Comparison of ENCODE assay signal across 12 mouse cellular contexts in genomic region chr11:31362330-31362729, GRCm38 (mm10). TPM values are rescaled to one million over a fixed set of nuclear protein-coding genes. Genes with fewer than 3 reads are reported as not detected.
DNase-seq lines count a peak whose midpoint lies in the region; ATAC-seq and TF ChIP-seq lines count a peak whose summit lies in the region.
"Had no signal": no experiment of that assay in that cellular context is flagged by ENCODE, and none has a peak within 500 bp of the region (broad histone marks: within the 10 kb centered on the region; RNA-seq: fewer than 3 reads in every experiment).

No protein-coding gene starts in this region.

- no peak overlapping the region for H3K27ac ChIP-seq in limb, embryonic 14.5 days (replicated peaks; ENCODE audit: low read depth, low read length)
- H3K27ac ChIP-seq in forebrain, embryonic 14.5 days (ENCODE audit: low read depth, low read length): no peak overlapping the region
- H3K27ac ChIP-seq in thymus, adult 2 months (ENCODE audit: control insufficient read depth, insufficient read depth, low read length): no peak overlapping the region
- H3K27ac ChIP-seq: layer of hippocampus, adult 2 months; liver, embryonic 13.5 days had no signal

- WGBS in limb, embryonic 14.5 days: 67% methylated on average over 3 of the region's 3 CpGs
- 72% methylated on average over 3 of the region's 3 CpGs for WGBS in forebrain, embryonic 14.5 days
- 63% methylated on average over 3 of the region's 3 CpGs for whole genome bisulfite sequencing in thymus, adult 2 months

- H3K4me1 ChIP-seq in limb, embryonic 14.5 days (ENCODE audit: control insufficient read depth, insufficient read depth, low read length): no peaks in the 10 kb centered on the region
- H3K4me1 ChIP-seq in forebrain, embryonic 14.5 days (ENCODE audit: control insufficient read depth, insufficient read depth, low read length): no peaks in the 10 kb centered on the region
- H3K4me1 ChIP-seq in thymus, adult 2 months (replicated peaks; ENCODE audit: control insufficient read depth, insufficient read depth, low read length): no peaks in the 10 kb centered on the region
- H3K4me1 ChIP-seq: liver, embryonic 13.5 days had no signal

- DNase-seq in kidney, adult 18-20 months: peak; percentile 25
- DNase-seq in kidney, adult 11 months: no peak
- DNase-seq in MN1 (ENCODE audit: low spot score): peak; percentile 81
- DNase-seq in fibroblast of lung, adult 2 months (ENCODE audit: low read depth): peak; percentile 43
- peak; percentile 16 for DNase-seq in limb, embryonic 14.5 days (ENCODE audit: low spot score)
- no peak for DNase-seq in neural tube, embryonic 10.5 days (ENCODE audit: extremely low spot score, low spot score)
- no peak for DNase-seq in forebrain, embryonic 14.5 days (ENCODE audit: low spot score)
- DNase-seq in thymus, adult 2 months: no peak
- DNase-seq: cerebellum, adult 9-11 months; liver, embryonic 13.5 days had no signal

- no peak overlapping the region for H3K4me3 ChIP-seq in limb, embryonic 14.5 days (replicated peaks; ENCODE audit: low read length)
- no peak overlapping the region for H3K4me3 ChIP-seq in forebrain, embryonic 14.5 days (ENCODE audit: low read depth, low read length)
- no peak overlapping the region for H3K4me3 ChIP-seq in thymus, adult 2 months (ENCODE audit: control insufficient read depth, insufficient read depth, low read length)
- H3K4me3 ChIP-seq: layer of hippocampus, adult 2 months; liver, embryonic 13.5 days had no signal

- H3K27me3 ChIP-seq in limb, embryonic 14.5 days (ENCODE audit: control insufficient read depth, insufficient read depth, low read length): peaks cover 4% of the 10 kb centered on the region
- H3K27me3 ChIP-seq in forebrain, embryonic 14.5 days (replicated peaks; ENCODE audit: control insufficient read depth, insufficient read depth, low read length): no peaks in the 10 kb centered on the region
- H3K27me3 ChIP-seq in thymus, adult 2 months (ENCODE audit: control insufficient read depth, insufficient read depth, low read length): no peaks in the 10 kb centered on the region

- H3K9ac ChIP-seq in limb, embryonic 14.5 days (ENCODE audit: low read depth, low read length, severe bottlenecking): no peak overlapping the region
- no peak overlapping the region for H3K9ac ChIP-seq in forebrain, embryonic 14.5 days (ENCODE audit: low read length)
- H3K9ac ChIP-seq: liver, embryonic 13.5 days had no signal

- ATAC-seq in limb, embryonic 14.5 days (ENCODE audit: low FRiP score, low read depth): peak; percentile 30; the same call in 1 of the 2 replicates
- ATAC-seq in forebrain, embryonic 14.5 days: no peak
- ATAC-seq: forebrain, embryonic 16.5 days had no signal

- no peak overlapping the region for H3K4me2 ChIP-seq in limb, embryonic 14.5 days (replicated peaks; ENCODE audit: low read depth, low read length, severe bottlenecking)
- H3K4me2 ChIP-seq in forebrain, embryonic 14.5 days (ENCODE audit: low read length): no peak overlapping the region
- H3K4me2 ChIP-seq: liver, embryonic 13.5 days had no signal

- no peaks in the 10 kb centered on the region for H3K36me3 ChIP-seq in limb, embryonic 14.5 days (ENCODE audit: control insufficient read depth, insufficient read depth, low read length)
- no peaks in the 10 kb centered on the region for H3K36me3 ChIP-seq in forebrain, embryonic 14.5 days (ENCODE audit: control insufficient read depth, insufficient read depth, low read length)
- no peaks in the 10 kb centered on the region for H3K36me3 ChIP-seq in thymus, adult 2 months (ENCODE audit: control insufficient read depth, insufficient read depth, low read length)
- H3K36me3 ChIP-seq: liver, embryonic 13.5 days had no signal

- TF ChIP-seq CTCF in thymus, adult 2 months (IDR thresholded peaks at IDR 0.05; ENCODE audit: borderline replicate concordance, control insufficient read depth, extremely low read depth, insufficient read depth, low read length, poor library complexity): no peak

- H3K9me3 ChIP-seq in limb, embryonic 14.5 days (ENCODE audit: control insufficient read depth, low read length): no peaks in the 10 kb centered on the region
- H3K9me3 ChIP-seq in forebrain, embryonic 14.5 days (replicated peaks; ENCODE audit: control insufficient read depth, low read length): no peaks in the 10 kb centered on the region
- H3K9me3 ChIP-seq: liver, embryonic 13.5 days had no signal

- no peak for TF ChIP-seq POLR2A in limb, embryonic 14.5 days (IDR thresholded peaks at IDR 0.05; ENCODE audit: borderline replicate concordance, extremely low read depth, insufficient read depth, insufficient read length)
- TF ChIP-seq POLR2A in thymus, adult 2 months (IDR thresholded peaks at IDR 0.05; ENCODE audit: control insufficient read depth, extremely low read depth, insufficient read depth, low read length, poor library complexity): no peak

RNA-seq across cellular contexts. Expression of gene Stc2, which starts 7.5 kb away (rescaled TPM):
- polyA plus RNA-seq in limb, embryonic 14.5 days (2012; rRNA removed): 4.1 and 4.6 TPM in 2 replicates
- polyA plus RNA-seq in limb, embryonic 14.5 days (2014; fragmentation: Nextera tagmentation; extraction: Ambion mirVana): 1.7 and 1.8 TPM in 2 replicates
- polyA plus RNA-seq in forebrain, embryonic 14.5 days (2014; fragmentation: Nextera tagmentation; extraction: Ambion mirVana): 0.35 and 0.80 TPM in 2 replicates
- polyA plus RNA-seq in thymus, adult 2 months (2012; rRNA removed): 1.9 and 2.1 TPM in 2 replicates

Comparison
In these comparisons a context has a peak if more than half of its experiments do, and no peak if none do; other contexts are left out.
1. DNase-seq: peak in kidney, adult 18-20 months (single experiment), MN1 (single experiment), fibroblast of lung, adult 2 months (single experiment) and limb, embryonic 14.5 days (single experiment); none in kidney, adult 11 months (single experiment), neural tube, embryonic 10.5 days (single experiment), forebrain, embryonic 14.5 days (single experiment) and thymus, adult 2 months (single experiment).